Mouse (Mus musculus): Measurements from ENCODE around the gene Zfp709.

DNA sequence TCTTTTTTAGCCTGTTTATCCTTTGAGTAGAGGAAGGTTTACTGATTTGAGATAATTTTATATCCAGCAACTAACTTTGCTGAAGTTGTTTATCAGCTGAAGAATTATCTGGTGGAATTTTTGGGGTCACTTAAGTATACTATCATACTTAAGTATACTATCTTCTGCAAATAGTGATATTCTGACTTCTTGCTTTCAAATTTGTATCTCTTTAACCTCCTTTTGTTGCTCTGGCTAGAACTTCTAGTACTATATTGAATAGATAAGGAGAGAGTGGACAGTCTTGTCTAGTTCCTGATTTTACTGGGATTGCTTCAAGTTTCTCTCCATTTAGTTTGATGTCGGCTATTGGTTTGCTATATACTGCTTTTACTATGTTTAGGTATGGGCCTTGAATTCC lies 25.0 kb downstream of the Zfp709 start:
- TF ChIP-seq CTCF (IDR thresholded peaks at IDR 0.05; ENCODE audit: low read depth, low read length): no peak
- no peak for TF ChIP-seq POLR2A (IDR thresholded peaks at IDR 0.05; ENCODE audit: borderline replicate concordance, low read depth, low read length)

All from bone marrow macrophage, adult 2 months (primary cell).